Mouse (Mus musculus): Measurements from ENCODE around the gene Cfap299. TPM values are rescaled to one million over a fixed set of nuclear protein-coding genes. Genes with fewer than 3 reads are reported as not detected.

Gene Cfap299
- total and polyA plus RNA-seq, 3 experiments: not detected

DNA sequence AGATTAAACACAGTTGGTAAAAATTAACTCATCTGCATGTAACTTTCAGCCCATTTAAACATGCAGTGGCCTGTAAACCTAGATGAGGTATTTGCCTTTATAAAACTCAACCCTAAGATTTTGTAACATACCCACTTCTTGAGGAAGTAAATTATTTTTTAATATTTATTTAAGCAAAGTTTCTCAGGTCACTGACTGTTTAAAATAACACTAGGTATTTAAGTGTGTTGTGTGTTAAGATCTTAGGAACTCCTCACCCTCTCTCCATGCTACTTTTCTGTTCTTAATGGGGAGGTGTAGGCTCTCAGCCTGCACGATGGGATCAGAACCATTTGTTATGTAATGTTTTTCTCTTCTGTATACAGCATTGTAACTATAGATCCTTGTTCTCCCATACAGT, 156.1 kb downstream of the Cfap299 start:
- H3K9me3 ChIP-seq (replicated peaks; ENCODE audit: low read length): no peaks in the 10 kb centered on the region
- no peaks in the 10 kb centered on the region for H3K4me1 ChIP-seq (ENCODE audit: control insufficient read depth in 1 of 2, insufficient read depth in 2 of 2)
- no peaks in the 10 kb centered on the region for H3K79me2 ChIP-seq (replicated peaks; ENCODE audit: control insufficient read depth, extremely low read depth, insufficient read depth, poor library complexity, severe bottlenecking)
- H3K4me3 ChIP-seq (replicated peaks in 1 of 3; ENCODE audit: low read depth in 2 of 3, low read length in 2 of 3, poor library complexity in 1 of 3): no peak overlapping the region
- no peaks in the 10 kb centered on the region for H3K36me3 ChIP-seq (replicated peaks in 1 of 2; ENCODE audit: control insufficient read depth in 1 of 2, insufficient read depth in 1 of 2, low read length in 1 of 2)
- no peak for TF ChIP-seq CHD1 (IDR thresholded peaks at IDR 0.05; ENCODE audit: low read depth, low read length)
- TF ChIP-seq ZKSCAN1 (IDR thresholded peaks at IDR 0.05; ENCODE audit: borderline replicate concordance, low read depth, low read length): no peak
- TF ChIP-seq ETS1 (conservative IDR thresholded peaks at IDR 0.05; ENCODE audit: low read depth, low read length): no peak
- TF ChIP-seq CTCF (conservative IDR thresholded peaks at IDR 0.05 in 1 of 2, IDR thresholded peaks at IDR 0.05 in 1 of 2; ENCODE audit: low read depth in 2 of 2, low read length in 2 of 2): no peak
- TF ChIP-seq ZC3H11A (IDR thresholded peaks at IDR 0.05; ENCODE audit: low read depth, low read length): no peak
- TF ChIP-seq POLR2A (IDR thresholded peaks at IDR 0.05; ENCODE audit: low read depth, low read length): no peak
- no peak for TF ChIP-seq MAFK (IDR thresholded peaks at IDR 0.05; ENCODE audit: insufficient replicate concordance, low read length)
- TF ChIP-seq TBP (conservative IDR thresholded peaks at IDR 0.05; ENCODE audit: low read depth, low read length): no peak
- TF ChIP-seq JUND (conservative IDR thresholded peaks at IDR 0.05; ENCODE audit: low read depth, low read length): no peak
- no peak for TF ChIP-seq PAX5 (IDR thresholded peaks at IDR 0.05; ENCODE audit: low read length)
- no peak for TF ChIP-seq TCF12 (IDR thresholded peaks at IDR 0.05; ENCODE audit: low read depth, low read length)
- TF ChIP-seq SIN3A (IDR thresholded peaks at IDR 0.05; ENCODE audit: low read length): no peak
- TF ChIP-seq SMC3 (IDR thresholded peaks at IDR 0.05; ENCODE audit: low read depth, low read length): no peak
- TF ChIP-seq NELFE (IDR thresholded peaks at IDR 0.05; ENCODE audit: low read depth, low read length): no peak
- TF ChIP-seq RAD21 (IDR thresholded peaks at IDR 0.05; ENCODE audit: low read depth, low read length): no peak
- no peak for TF ChIP-seq USF2 (conservative IDR thresholded peaks at IDR 0.05; ENCODE audit: low read depth, low read length)
- TF ChIP-seq MAZ (IDR thresholded peaks at IDR 0.05; ENCODE audit: low read depth, low read length): no peak
- no peak overlapping the region for H3K4me2 ChIP-seq (ENCODE audit: insufficient read depth, low read depth, poor library complexity, severe bottlenecking)
- in situ Hi-C loops (cut with MboI; ENCODE audit: low pct_ligation_motif_present, low pct_unique_long_range_greater_than_20kb, low sequenced_read_pairs) (no loop called here), dilution Hi-C loops (cut with MboI; ENCODE audit: extremely low pct_ligation_motif_present, extremely low pct_unique_long_range_greater_than_20kb, low sequenced_read_pairs) (no loop called here)
- H3K27ac ChIP-seq (ENCODE audit: insufficient read depth, low read depth): no peak overlapping the region
- no peak overlapping the region for H3K9ac ChIP-seq (ENCODE audit: insufficient read depth, low read depth)
- no peak for DNase-seq (ENCODE audit: extremely low read depth)
- no peaks in the 10 kb centered on the region for H3K27me3 ChIP-seq (replicated peaks)

DNA sequence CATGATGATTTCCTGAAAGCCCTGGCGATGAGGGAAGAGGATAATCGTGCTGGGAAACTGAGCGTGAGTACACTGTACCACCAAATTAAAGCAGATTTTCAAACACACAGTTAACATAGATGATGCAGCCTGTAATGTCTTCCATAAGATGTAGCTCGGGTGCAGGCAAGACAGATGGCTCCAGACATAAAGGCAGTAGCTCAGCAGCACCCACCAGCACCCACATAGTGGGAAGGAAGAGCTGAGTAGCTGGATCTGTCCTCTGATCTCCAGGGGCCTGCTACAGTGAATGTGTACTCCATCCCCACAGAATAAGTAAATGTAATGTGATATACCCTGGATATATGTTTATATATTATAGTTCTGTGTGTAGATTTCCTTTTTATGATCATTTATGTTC, 169.2 kb downstream of the Cfap299 start:
- DNase-seq (ENCODE audit: extremely low read depth): no peak
- dilution Hi-C loops (cut with MboI; ENCODE audit: extremely low pct_ligation_motif_present, extremely low pct_unique_long_range_greater_than_20kb, low sequenced_read_pairs) (no loop called here), in situ Hi-C loops (cut with MboI; ENCODE audit: low pct_ligation_motif_present, low pct_unique_long_range_greater_than_20kb, low sequenced_read_pairs) (no loop called here)
- Histone ChIP-seq H3K27me3 (replicated peaks) (no peaks in the 10 kb centered on the region), H3K9me3 (replicated peaks; ENCODE audit: low read length) (no peaks in the 10 kb centered on the region), H3K9ac (ENCODE audit: insufficient read depth, low read depth) (no peak overlapping the region), H3K36me3 (replicated peaks in 1 of 2; ENCODE audit: control insufficient read depth in 1 of 2, insufficient read depth in 1 of 2, low read length in 1 of 2) (no peaks in the 10 kb centered on the region), H3K27ac (ENCODE audit: insufficient read depth, low read depth) (no peak overlapping the region), H3K4me3 (replicated peaks in 1 of 3; ENCODE audit: low read depth in 2 of 3, low read length in 2 of 3, poor library complexity in 1 of 3) (no peak overlapping the region), H3K4me1 (ENCODE audit: control insufficient read depth in 1 of 2, insufficient read depth in 2 of 2) (no peaks in the 10 kb centered on the region), H3K4me2 (ENCODE audit: insufficient read depth, low read depth, poor library complexity, severe bottlenecking) (no peak overlapping the region), H3K79me2 (replicated peaks; ENCODE audit: control insufficient read depth, extremely low read depth, insufficient read depth, poor library complexity, severe bottlenecking) (no peaks in the 10 kb centered on the region)
- no peak for TF ChIP-seq USF2 (conservative IDR thresholded peaks at IDR 0.05; ENCODE audit: low read depth, low read length)
- TF ChIP-seq NRF1 (IDR thresholded peaks at IDR 0.05; ENCODE audit: low read depth, low read length): no peak
- TF ChIP-seq MYC (IDR thresholded peaks at IDR 0.05; ENCODE audit: low read depth, low read length): no peak
- TF ChIP-seq RAD21 (IDR thresholded peaks at IDR 0.05; ENCODE audit: low read depth, low read length): no peak
- TF ChIP-seq POLR2A (IDR thresholded peaks at IDR 0.05; ENCODE audit: low read depth, low read length): no peak
- no peak for TF ChIP-seq UBTF (IDR thresholded peaks at IDR 0.05; ENCODE audit: low read depth, low read length)
- TF ChIP-seq ZC3H11A (IDR thresholded peaks at IDR 0.05; ENCODE audit: low read depth, low read length): no peak
- no peak for TF ChIP-seq CTCF (conservative IDR thresholded peaks at IDR 0.05 in 1 of 2, IDR thresholded peaks at IDR 0.05 in 1 of 2; ENCODE audit: low read depth in 2 of 2, low read length in 2 of 2)
- TF ChIP-seq TCF12 (IDR thresholded peaks at IDR 0.05; ENCODE audit: low read depth, low read length): no peak
- TF ChIP-seq JUND (conservative IDR thresholded peaks at IDR 0.05; ENCODE audit: low read depth, low read length): no peak
- no peak for TF ChIP-seq MAFK (IDR thresholded peaks at IDR 0.05; ENCODE audit: insufficient replicate concordance, low read length)
- no peak for TF ChIP-seq POLR2AphosphoS2 (IDR thresholded peaks at IDR 0.05; ENCODE audit: low read depth, low read length)
- no peak for TF ChIP-seq MAX (IDR thresholded peaks at IDR 0.05; ENCODE audit: low read length)
- TF ChIP-seq RCOR1 (conservative IDR thresholded peaks at IDR 0.05; ENCODE audit: low read depth, low read length): no peak
- no peak for TF ChIP-seq SMC3 (IDR thresholded peaks at IDR 0.05; ENCODE audit: low read depth, low read length)
- TF ChIP-seq PAX5 (IDR thresholded peaks at IDR 0.05; ENCODE audit: low read length): no peak
- TF ChIP-seq JUN (IDR thresholded peaks at IDR 0.05; ENCODE audit: insufficient read depth, low read depth, low read length): no peak
- TF ChIP-seq MEF2A (IDR thresholded peaks at IDR 0.05; ENCODE audit: borderline replicate concordance, low read depth, low read length): no peak
